Mouse (Mus musculus) C2C12 (cell line): Measurements from ENCODE around the gene Slco2a1.

Source experiments
- CTCF ChIP-seq: IDR thresholded peaks from one replicate; pipeline ENCODE4 v1.5.1; 2011; ENCODE audit not compliant: control insufficient read depth, insufficient read depth, insufficient read length
- MYOD1 ChIP-seq: IDR thresholded peaks from one replicate; pipeline ENCODE4 v1.6.1; 2011; ENCODE audit warnings: low read depth; ENCODE audit not compliant: control insufficient read depth, insufficient read length
- MYOG ChIP-seq: IDR thresholded peaks from one replicate; pipeline ENCODE4 v1.6.1; 2011; ENCODE audit not compliant: control insufficient read depth, insufficient read length; ENCODE audit errors: extremely low read depth

GRCm38 (mm10) chr9:103053829-103054228 is 65.3 kb downstream of the Slco2a1 start:
- TF ChIP-seq CTCF (no peak), MYOG (no peak), MYOD1 (no peak)
